Mouse (Mus musculus) brown adipose tissue, adult 24 weeks (tissue): ENCODE measurements around the gene Scnn1a. TPM values are rescaled to one million over a fixed set of nuclear protein-coding genes. Genes with fewer than 3 reads are reported as not detected.
"Not testable (repeated sequence)": the region's sequence is repeated elsewhere in the genome, so short reads cannot be mapped to it uniquely, and the experiment has no call there.

ENCODE experiments used
- H3K27ac ChIP-seq: fragments of 200-500 bp; replicated peaks from 2 replicates; pipeline ENCODE4 v1.5.1; 2012; ENCODE audit warnings: low read depth, mild to moderate bottlenecking, low read length
- H3K4me1 ChIP-seq: fragments of 200-500 bp; 2 replicates; pipeline ENCODE4 v1.6.1; 2012; ENCODE audit warnings: low read length, mixed read lengths; ENCODE audit not compliant: control insufficient read depth, insufficient read depth, insufficient read length
- H3K4me3 ChIP-seq: fragments of 200-500 bp; 2 replicates; pipeline ENCODE4 v1.5.1; 2012; ENCODE audit warnings: low read depth, mild to moderate bottlenecking, low read length, moderate library complexity; ENCODE audit not compliant: insufficient read depth
- polyA plus RNA-seq: library from polyadenylated mRNA; stranded (reverse); fragments of >200 nt; gene quantifications from 2 replicates; pipeline ENCODE4 v1.2.4, GENCODE M21; 2012; ENCODE audit not compliant: missing spikeins, insufficient read depth, insufficient read length

Scnn1a gene
- polyA plus RNA-seq, 1 experiment, result 1.1 TPM

- H3K4me1 ChIP-seq, result peaks cover 6% of the 10 kb centered on the region
- H3K4me3 ChIP-seq, result no peak overlapping the region
- H3K27ac ChIP-seq, result no peak overlapping the region
Observed at GRCm38 (mm10) chr6:125300982-125301381, 19.5 kb upstream of the Scnn1a start.

GRCm38 (mm10) chr6:125302231-125302982 is 18.1 kb upstream of the Scnn1a start:
- Histone ChIP-seq H3K4me3 (no peak overlapping the region), H3K4me1 (peaks cover 6% of the 10 kb centered on the region), H3K27ac (peak overlapping the region; percentile 22; the same call in 1 of the 2 replicates)

- H3K27ac ChIP-seq, result no peak overlapping the region
- peaks cover 6% of the 10 kb centered on the region for H3K4me1 ChIP-seq
- no peak overlapping the region for H3K4me3 ChIP-seq
Observed at GRCm38 (mm10) chr6:125303242-125303641, 17.2 kb upstream of the Scnn1a start.

- H3K4me3 ChIP-seq, H3K27ac ChIP-seq, H3K4me1 ChIP-seq: not testable (repeated sequence)
Observed at GRCm38 (mm10) chr6:125304408-125304807, 16.1 kb upstream of the Scnn1a start.

DNA sequence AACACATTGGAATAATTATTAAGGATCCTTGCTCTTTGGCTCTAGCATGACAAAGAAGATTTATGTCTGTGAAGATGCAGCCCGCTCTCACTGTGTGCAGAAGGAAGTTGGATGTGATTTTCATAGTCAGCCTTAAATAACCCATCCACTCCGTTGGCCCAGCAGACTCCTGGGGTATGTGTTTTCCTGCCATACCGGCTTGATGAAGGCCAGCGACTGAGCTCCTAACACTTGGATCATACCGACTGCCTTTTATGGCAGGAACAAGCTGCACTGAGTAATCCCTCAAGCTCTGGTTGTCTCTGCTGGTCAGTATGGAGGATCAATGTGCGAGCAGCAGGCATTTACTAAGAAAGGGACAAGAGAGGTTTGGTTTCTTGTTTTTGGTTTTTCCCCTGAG is 15.0 kb upstream of the Scnn1a start:
- Histone ChIP-seq H3K27ac (no peak overlapping the region), H3K4me3 (no peak overlapping the region)

DNA sequence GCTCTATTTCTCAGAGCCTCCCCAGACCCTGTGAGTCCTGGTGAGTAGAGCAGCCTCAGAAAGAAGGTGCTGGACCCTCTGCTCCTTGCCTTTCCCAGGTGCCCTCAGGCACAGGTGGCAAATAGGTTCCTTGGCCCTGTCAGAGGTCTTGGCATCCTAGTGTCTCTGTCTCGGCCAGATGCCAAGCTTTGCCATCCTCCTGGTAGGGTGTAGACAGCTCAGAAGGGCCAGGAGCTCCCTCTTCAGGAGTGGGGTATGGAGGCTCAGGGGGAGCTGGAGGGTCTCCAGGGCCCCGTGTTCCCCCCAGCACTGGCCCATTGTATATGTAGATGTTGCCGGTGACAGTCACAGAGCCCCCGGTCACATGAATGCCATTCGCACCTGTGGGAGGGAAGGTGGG is 13.4 kb upstream of the Scnn1a start:
- Histone ChIP-seq H3K27ac (no peak overlapping the region), H3K4me3 (no peak overlapping the region), H3K4me1 (peaks cover 7% of the 10 kb centered on the region; the same call in 1 of the 2 replicates)

More for the DNA sequence above, 15.0 kb upstream of the Scnn1a start:
- H3K4me1 ChIP-seq, result peaks cover 6% of the 10 kb centered on the region

DNA sequence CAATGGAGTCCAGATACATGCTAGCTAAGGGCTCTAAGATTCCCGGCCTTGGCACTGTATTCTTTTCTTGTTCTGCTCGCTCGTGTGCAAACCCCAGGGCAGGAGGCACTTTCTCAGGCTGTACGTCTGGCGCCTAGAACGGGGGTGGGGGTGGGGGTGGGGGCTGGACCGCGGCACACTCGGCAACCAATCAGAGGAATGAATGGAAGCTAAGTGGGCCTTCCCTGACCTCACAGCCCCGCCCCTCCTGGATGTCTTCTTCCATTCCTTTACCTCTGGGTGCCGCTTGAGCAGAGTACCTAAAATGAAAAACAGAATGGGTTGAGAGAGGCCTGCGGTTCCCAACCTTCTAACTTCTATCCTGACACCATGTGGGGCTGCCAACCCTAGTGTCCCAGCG is 11.5 kb upstream of the Scnn1a start:
- Histone ChIP-seq H3K4me1 (peaks cover 8% of the 10 kb centered on the region), H3K4me3 (no peak overlapping the region), H3K27ac (no peak overlapping the region)

DNA sequence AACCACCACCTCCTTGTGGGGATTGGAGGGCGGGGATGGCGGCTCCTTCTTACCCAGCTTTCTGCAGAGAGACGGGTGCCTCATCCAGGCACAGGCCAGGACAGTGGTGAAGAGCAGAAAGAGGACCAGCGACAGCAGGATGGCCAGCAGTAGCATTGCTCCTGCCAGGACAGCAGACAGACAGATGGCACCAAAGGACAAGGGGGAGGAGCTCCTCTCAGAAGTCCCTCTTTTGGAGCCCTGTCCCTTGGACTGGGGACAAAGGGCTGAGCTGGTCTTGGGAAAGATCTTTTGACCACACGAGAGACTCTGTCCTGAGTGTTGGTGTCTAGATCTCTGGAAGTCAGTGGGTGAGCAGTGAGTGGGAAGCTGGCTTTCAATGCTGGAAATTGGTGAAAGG is 11.1 kb upstream of the Scnn1a start:
- no peak overlapping the region for H3K4me3 ChIP-seq
- H3K4me1 ChIP-seq, result peaks cover 11% of the 10 kb centered on the region
- no peak overlapping the region for H3K27ac ChIP-seq

GRCm38 (mm10) chr6:125312171-125312570 is 8.3 kb upstream of the Scnn1a start:
- Histone ChIP-seq H3K4me1 (peaks cover 12% of the 10 kb centered on the region), H3K4me3 (peak overlapping the region; percentile 73), H3K27ac (no peak overlapping the region)

DNA sequence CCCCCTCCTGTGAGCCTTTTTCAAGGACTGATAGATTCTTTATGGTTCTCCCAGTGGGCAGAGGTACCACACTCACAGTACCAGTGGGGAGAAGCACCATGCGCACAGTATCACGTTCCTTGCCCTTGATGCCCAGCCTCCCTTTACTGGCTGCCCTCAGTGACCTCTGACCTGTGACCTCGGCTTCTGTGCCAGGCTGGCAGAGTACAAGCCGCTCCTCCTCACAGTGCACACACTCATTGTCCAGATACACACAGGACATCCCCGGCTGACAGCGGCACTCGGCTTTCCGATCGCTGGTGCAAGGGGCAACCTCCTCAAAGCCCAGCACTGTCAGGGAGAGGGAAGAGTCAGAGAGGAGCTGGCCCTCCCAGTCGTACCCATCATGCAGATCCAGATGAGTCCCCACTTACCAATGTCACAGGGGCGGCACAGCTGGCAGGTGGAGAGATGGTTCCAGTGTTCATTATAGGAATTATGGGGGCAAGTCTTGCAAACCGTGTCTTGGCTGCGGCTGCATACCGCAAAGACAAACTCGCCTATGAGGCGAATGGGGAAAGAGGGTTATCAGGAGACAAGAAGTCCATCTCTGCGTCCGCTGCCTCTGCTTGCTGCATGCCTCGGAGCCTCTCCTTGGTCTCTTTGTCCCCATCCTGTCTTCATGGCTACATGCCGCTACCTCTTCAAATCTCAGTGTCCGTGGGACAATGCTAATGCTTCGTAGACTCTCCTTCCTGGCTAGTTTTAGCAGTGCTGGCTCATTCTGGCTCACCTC is 7.7 kb upstream of the Scnn1a start:
- Histone ChIP-seq H3K4me1 (peaks cover 12% of the 10 kb centered on the region), H3K4me3 (peak overlapping the region; percentile 73)

GRCm38 (mm10) chr6:125313546-125314230 is 6.8 kb upstream of the Scnn1a start, which contains the start of gene Ltbr:
Ltbr (minus strand) TSS chr6:125313885.
- H3K4me1 ChIP-seq, result peaks cover 12% of the 10 kb centered on the region
- H3K27ac ChIP-seq, result peak within 1 kb of the TSS; percentile 91
- H3K4me3 ChIP-seq, result peak within 1 kb of the TSS; percentile 73

More for the DNA sequence above, 7.7 kb upstream of the Scnn1a start:
- H3K27ac ChIP-seq, result peak overlapping the region; percentile 82

- Histone ChIP-seq H3K27ac (peak overlapping the region; percentile 91), H3K4me3 (peak overlapping the region; percentile 61), H3K4me1 (peaks cover 12% of the 10 kb centered on the region)
Observed at GRCm38 (mm10) chr6:125314231-125314563, 6.3 kb upstream of the Scnn1a start.

- Histone ChIP-seq H3K4me3 (no peak overlapping the region), H3K4me1 (peaks cover 12% of the 10 kb centered on the region), H3K27ac (no peak overlapping the region)
Observed at GRCm38 (mm10) chr6:125314746-125315145, 5.7 kb upstream of the Scnn1a start.

DNA sequence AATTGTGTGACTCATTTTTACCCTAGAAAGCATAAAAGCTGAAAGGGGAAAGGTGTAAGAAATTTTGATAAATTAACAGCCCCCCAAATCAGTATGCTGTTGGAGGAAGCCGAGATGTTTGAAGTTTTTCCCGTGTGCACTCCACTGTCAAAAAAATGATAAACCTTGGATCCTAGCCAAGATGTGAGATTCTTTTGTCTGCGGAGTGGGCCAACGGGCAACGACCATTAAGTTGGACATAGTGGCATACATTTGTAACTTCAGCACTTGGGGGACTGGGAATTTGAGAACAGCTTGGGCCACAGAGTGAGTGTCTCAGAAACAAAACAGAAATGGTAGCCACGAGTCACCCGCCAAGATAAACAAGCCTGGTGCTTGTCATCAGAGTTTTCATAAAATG is 3.4 kb upstream of the Scnn1a start:
- no peak overlapping the region for H3K27ac ChIP-seq
- H3K4me3 ChIP-seq, result no peak overlapping the region
- H3K4me1 ChIP-seq, result peaks cover 9% of the 10 kb centered on the region
